Mouse (Mus musculus) hindbrain, embryonic 13.5 days (tissue): Measurements from ENCODE around the gene AW011738. TPM values are rescaled to one million over a fixed set of nuclear protein-coding genes. Genes with fewer than 3 reads are reported as not detected.

Experiments used
- microRNA-seq: library from miRNA; unstranded; fragments of <30 nt; microRNA quantifications from one replicate; pipeline ENCODE4, GENCODE M21; 2016
- polyA plus RNA-seq: library from polyadenylated mRNA; unstranded; fragments of >200 nt; fragmentation: Nextera tagmentation; extraction: Ambion mirVana; gene quantifications from 2 replicates; pipeline ENCODE4 v1.2.1, GENCODE M21; 2015

The AW011738 gene
- polyA plus RNA-seq, 1 experiment from 2014 or later = 6.8 TPM

Small RNA genes lying within 50 kb of the gene (microRNA-seq; reads per million reads assigned to microRNA genes)
- 4.2 reads per million, percentile 13 among the genes with 10 or more reads in this experiment for gene Mir7658

Other genes starting within 250 kb of the AW011738 start
- gene C1qtnf12, start 241.0 kb upstream of the AW011738 start, polyA plus RNA-seq = 9.2 and 12.3 TPM in 2 replicates
- gene B3galt6, start 210.7 kb upstream of the AW011738 start, polyA plus RNA-seq = 26.6 and 27.6 TPM in 2 replicates
- gene Sdf4, start 210.4 kb upstream of the AW011738 start, polyA plus RNA-seq = 126 and 127 TPM in 2 replicates
- 0.55 and 1.0 TPM in 2 replicates for gene Tnfrsf4, start 189.5 kb upstream of the AW011738 start, polyA plus RNA-seq
- gene Tnfrsf18, start 177.1 kb upstream of the AW011738 start, polyA plus RNA-seq = 2.3 and 2.9 TPM in 2 replicates
- not detected in 2 replicates for gene Ttll10, start 143.9 kb upstream of the AW011738 start, polyA plus RNA-seq
- 32.1 and 32.7 TPM in 2 replicates for gene 9430015G10Rik, start 93.3 kb upstream of the AW011738 start, polyA plus RNA-seq
- 0.53 and 0.66 TPM in 2 replicates for gene Rnf223, start 72.8 kb upstream of the AW011738 start, polyA plus RNA-seq
- 120 and 132 TPM in 2 replicates for gene Agrn, start 5.8 kb upstream of the AW011738 start, polyA plus RNA-seq
- 1.4 and 1.7 TPM in 2 replicates for gene Isg15, start 2.5 kb upstream of the AW011738 start, polyA plus RNA-seq
- gene Perm1, start 12.6 kb downstream of the AW011738 start, polyA plus RNA-seq = 2.5 and 2.7 TPM in 2 replicates
- 26.4 and 26.6 TPM in 2 replicates for gene Plekhn1, start 31.6 kb downstream of the AW011738 start, polyA plus RNA-seq
- gene Noc2l, start 32.7 kb downstream of the AW011738 start, polyA plus RNA-seq = 49.0 and 53.7 TPM in 2 replicates
- 2.8 and 3.1 TPM in 2 replicates for gene Samd11, start 52.4 kb downstream of the AW011738 start, polyA plus RNA-seq
- gene Vmn2r-ps159, start 127.8 kb downstream of the AW011738 start, polyA plus RNA-seq = not detected in 2 replicates